Mouse (Mus musculus): ENCODE measurements around the gene Fv1.

GRCm38 (mm10) chr4:147887277-147887676, 18.5 kb downstream of the Fv1 start:
- TF ChIP-seq CHD2 (IDR thresholded peaks at IDR 0.05; ENCODE audit: low read depth, low read length) (no peak), HCFC1 (IDR thresholded peaks at IDR 0.05; ENCODE audit: borderline replicate concordance, insufficient read depth, low read length) (no peak), MAFK (IDR thresholded peaks at IDR 0.05; ENCODE audit: insufficient read depth, low read depth, low read length) (no peak), ZNF384 (IDR thresholded peaks at IDR 0.05; ENCODE audit: low read depth, low read length) (no peak)
